Mouse (Mus musculus) heart, adult 2 months (tissue): ENCODE results near the gene Zbtb8os. TPM values are rescaled to one million over a fixed set of nuclear protein-coding genes. Genes with fewer than 3 reads are reported as not detected.

Experiments used
- DNase-seq, 2 experiments: peaks; one replicate each; pipeline ENCODE4 v3.0.0; 2021
- H3K27ac ChIP-seq: fragments of 200-600 bp; 2 replicates; pipeline ENCODE4 v1.8.1; 2022
- H3K27me3 ChIP-seq: fragments of 200-500 bp; 2 replicates; pipeline ENCODE4 v1.6.1; 2012; ENCODE audit warnings: mild to moderate bottlenecking, low read length, inconsistent platforms, mixed read lengths; ENCODE audit not compliant: control insufficient read depth, insufficient read depth
- H3K36me3 ChIP-seq: fragments of 200-500 bp; 2 replicates; pipeline ENCODE4 v1.6.1; 2012; ENCODE audit warnings: low read length, inconsistent platforms; ENCODE audit not compliant: control insufficient read depth, insufficient read depth
- H3K4me1 ChIP-seq: fragments of 200-500 bp; 2 replicates; pipeline ENCODE4 v1.6.1; 2011; ENCODE audit warnings: low read length; ENCODE audit not compliant: control insufficient read depth, insufficient read depth
- H3K4me3 ChIP-seq: fragments of 200-600 bp; 2 replicates; pipeline ENCODE4 v1.8.1; 2022
- H3K79me2 ChIP-seq: fragments of 200-500 bp; replicated peaks from 2 replicates; pipeline ENCODE4 v1.6.1; 2012; ENCODE audit warnings: mild to moderate bottlenecking, inconsistent platforms, low read length, moderate library complexity, mixed read lengths; ENCODE audit not compliant: control insufficient read depth, insufficient read depth
- H3K9ac ChIP-seq: fragments of 200-500 bp; 2 replicates; pipeline ENCODE4 v1.6.1; 2012; ENCODE audit warnings: low read depth, mild to moderate bottlenecking, control low read depth, inconsistent platforms, low read length, mixed read lengths
- CTCF ChIP-seq: fragments of 200-600 bp; IDR thresholded peaks from 2 replicates; pipeline ENCODE4 v1.8.1; 2022; ENCODE audit warnings: antibody characterized with exemption, mild to moderate bottlenecking, moderate library complexity
- EP300 ChIP-seq: fragments of 200-500 bp; IDR thresholded peaks from 2 replicates; pipeline ENCODE4 v1.6.1; 2011; ENCODE audit warnings: low read depth, low read length, control low read depth; ENCODE audit not compliant: insufficient read depth
- POLR2A ChIP-seq: fragments of 200-500 bp; IDR thresholded peaks from 2 replicates; pipeline ENCODE4 v1.6.1; 2011; ENCODE audit warnings: mild to moderate bottlenecking, low read depth, low read length, control low read depth; ENCODE audit not compliant: insufficient read depth
- WGBS: fragments of 180-500 bp; shearing (Covaris S2); methylation state at CpG from one replicate; pipeline ENCODE4 v1.1.7; 2018; 5-methylcytosine and 5-hydroxymethylcytosine counted together
- intact Hi-C: fragments of 180-260 bp; cut with DNase I; formaldehyde crosslinking; loops from one replicate; pipeline ENCODE4 v1.15.1; 2025
- polyA plus RNA-seq: library from polyadenylated mRNA; depleted of rRNA; stranded (reverse); fragments of >200 nt; gene quantifications from 2 replicates; pipeline ENCODE4 v1.2.3, GENCODE M21; 2012
- total RNA-seq, 2 experiments: library from RNA; stranded (reverse); gene quantifications; 2 replicates each; pipeline ENCODE4 v1.2.3; 2021

Gene Zbtb8os
- total and polyA plus RNA-seq, 3 experiments = 9.1 to 27.2 (median 19.5) TPM

DNA sequence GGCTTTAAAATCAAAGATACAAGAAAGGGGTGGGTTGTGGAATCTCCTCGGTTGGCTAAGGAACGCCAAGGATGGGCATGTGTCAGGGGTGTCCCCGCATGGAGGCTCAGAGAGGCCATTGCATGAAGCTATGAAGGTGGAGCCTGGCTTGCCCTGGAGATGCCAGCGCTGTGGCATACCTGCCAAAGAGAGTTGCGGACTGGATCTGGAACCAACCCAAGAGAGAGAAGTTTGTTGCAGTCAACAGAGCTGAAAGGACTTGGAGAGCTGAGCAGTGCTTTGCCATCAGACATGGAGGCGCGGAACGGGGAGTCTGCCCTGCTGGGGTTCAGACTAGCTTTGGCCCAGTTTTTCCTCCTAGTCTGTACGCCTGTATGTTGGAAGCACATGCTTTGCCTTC is 28.0 kb downstream of the Zbtb8os start:
- no peaks in the 10 kb centered on the region for H3K27me3 ChIP-seq
- H3K4me1 ChIP-seq = no peaks in the 10 kb centered on the region
- H3K4me3 ChIP-seq = no peak overlapping the region
- H3K79me2 ChIP-seq = no peaks in the 10 kb centered on the region
- DNase-seq = no peak
- no peaks in the 10 kb centered on the region for H3K36me3 ChIP-seq
- no peak overlapping the region for H3K27ac ChIP-seq
- intact Hi-C loops = no loop called here
- no peak for TF ChIP-seq POLR2A
- no peak for TF ChIP-seq CTCF
- no peak for TF ChIP-seq EP300
- 86% methylated on average over 9 of the region's 9 CpGs for WGBS
- H3K9ac ChIP-seq = no peak overlapping the region

DNA sequence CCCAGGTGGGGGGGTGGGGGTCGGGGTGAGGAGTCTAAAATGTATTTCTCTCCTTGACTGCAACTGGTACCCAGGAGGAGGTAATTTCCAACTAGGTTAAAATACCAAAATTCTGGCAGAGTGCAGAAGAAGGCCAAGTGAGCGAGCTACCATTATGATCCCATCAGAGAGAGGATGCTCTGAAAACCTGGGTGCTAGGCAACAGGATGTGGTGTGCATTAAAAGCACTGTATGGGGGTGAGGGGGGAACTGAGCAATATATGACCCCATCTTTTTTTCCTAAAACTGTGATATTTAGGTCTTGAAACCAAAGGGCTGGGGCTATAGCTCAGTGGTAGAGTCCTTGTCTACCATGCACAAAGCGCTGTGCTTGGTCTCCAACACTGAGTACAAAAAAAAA is 28.9 kb downstream of the Zbtb8os start:
- Histone ChIP-seq H3K36me3 (no peaks in the 10 kb centered on the region), H3K4me3 (no peak overlapping the region), H3K27me3 (no peaks in the 10 kb centered on the region), H3K4me1 (no peaks in the 10 kb centered on the region), H3K27ac (no peak overlapping the region), H3K79me2 (no peaks in the 10 kb centered on the region), H3K9ac (no peak overlapping the region)
- intact Hi-C loops = no loop called here
- no peak for DNase-seq
- no peak for TF ChIP-seq POLR2A
- TF ChIP-seq CTCF = no peak
- TF ChIP-seq EP300 = no peak
- WGBS = 90% methylated on average over 3 of the region's 3 CpGs

DNA sequence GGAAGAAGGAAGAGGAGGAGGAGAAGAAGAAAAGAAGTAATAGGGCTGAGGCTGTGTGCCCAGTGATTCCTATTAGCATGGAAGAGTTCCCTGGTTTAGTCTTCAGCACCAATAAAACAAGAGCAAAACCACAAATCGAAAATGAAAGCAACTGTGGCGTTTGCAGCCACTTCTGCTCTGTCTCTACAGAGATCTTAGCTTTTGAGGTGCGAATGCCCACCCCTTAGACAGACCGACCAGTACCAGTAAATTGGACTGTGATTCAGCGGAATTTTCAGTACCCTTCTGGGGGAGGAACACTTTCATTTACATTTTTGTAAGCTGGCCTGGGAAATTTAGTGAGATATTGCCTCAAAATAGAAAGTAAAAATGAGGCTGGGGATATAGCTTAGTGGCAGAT is 29.7 kb downstream of the Zbtb8os start:
- intact Hi-C loops = no loop called here
- H3K27me3 ChIP-seq = no peaks in the 10 kb centered on the region
- H3K36me3 ChIP-seq = no peaks in the 10 kb centered on the region
- 84% methylated on average over 5 of the region's 5 CpGs for WGBS
- H3K27ac ChIP-seq = no peak overlapping the region
- H3K9ac ChIP-seq = no peak overlapping the region
- no peaks in the 10 kb centered on the region for H3K4me1 ChIP-seq
- no peak for DNase-seq
- TF ChIP-seq EP300 = no peak
- no peak for TF ChIP-seq POLR2A
- no peak for TF ChIP-seq CTCF
- no peaks in the 10 kb centered on the region for H3K79me2 ChIP-seq
- H3K4me3 ChIP-seq = no peak overlapping the region

DNA sequence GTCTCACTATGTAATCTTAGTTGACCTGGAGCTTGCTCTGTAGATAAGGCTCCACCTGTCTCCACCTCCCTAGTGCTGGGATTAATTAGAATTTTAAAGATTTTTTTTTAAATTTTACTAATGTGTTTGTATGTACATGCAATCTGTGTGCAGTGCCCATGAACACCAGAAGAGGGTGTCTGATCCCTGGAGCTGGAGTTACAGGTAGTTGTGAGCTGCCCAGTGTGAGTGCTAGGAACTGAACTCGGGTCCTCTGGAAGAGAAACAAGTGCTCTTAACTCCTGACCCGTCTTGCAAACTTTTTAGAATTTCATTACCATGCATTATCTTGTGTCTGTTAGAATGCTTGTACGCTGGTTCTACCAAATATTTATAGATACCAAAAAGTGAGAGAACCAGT is 35.9 kb downstream of the Zbtb8os start:
- no peaks in the 10 kb centered on the region for H3K79me2 ChIP-seq
- TF ChIP-seq POLR2A (no peak), CTCF (peak; percentile 27; the same call in 1 of the 2 replicates), EP300 (no peak)
- no peak overlapping the region for H3K9ac ChIP-seq
- 96% methylated on average over 3 of the region's 3 CpGs for WGBS
- H3K27me3 ChIP-seq = no peaks in the 10 kb centered on the region
- H3K4me3 ChIP-seq = no peak overlapping the region
- no peaks in the 10 kb centered on the region; the same call in 1 of the 2 replicates for H3K4me1 ChIP-seq
- H3K27ac ChIP-seq = no peak overlapping the region
- DNase-seq = no peak
- H3K36me3 ChIP-seq = no peaks in the 10 kb centered on the region
- intact Hi-C loops = no loop called here

DNA sequence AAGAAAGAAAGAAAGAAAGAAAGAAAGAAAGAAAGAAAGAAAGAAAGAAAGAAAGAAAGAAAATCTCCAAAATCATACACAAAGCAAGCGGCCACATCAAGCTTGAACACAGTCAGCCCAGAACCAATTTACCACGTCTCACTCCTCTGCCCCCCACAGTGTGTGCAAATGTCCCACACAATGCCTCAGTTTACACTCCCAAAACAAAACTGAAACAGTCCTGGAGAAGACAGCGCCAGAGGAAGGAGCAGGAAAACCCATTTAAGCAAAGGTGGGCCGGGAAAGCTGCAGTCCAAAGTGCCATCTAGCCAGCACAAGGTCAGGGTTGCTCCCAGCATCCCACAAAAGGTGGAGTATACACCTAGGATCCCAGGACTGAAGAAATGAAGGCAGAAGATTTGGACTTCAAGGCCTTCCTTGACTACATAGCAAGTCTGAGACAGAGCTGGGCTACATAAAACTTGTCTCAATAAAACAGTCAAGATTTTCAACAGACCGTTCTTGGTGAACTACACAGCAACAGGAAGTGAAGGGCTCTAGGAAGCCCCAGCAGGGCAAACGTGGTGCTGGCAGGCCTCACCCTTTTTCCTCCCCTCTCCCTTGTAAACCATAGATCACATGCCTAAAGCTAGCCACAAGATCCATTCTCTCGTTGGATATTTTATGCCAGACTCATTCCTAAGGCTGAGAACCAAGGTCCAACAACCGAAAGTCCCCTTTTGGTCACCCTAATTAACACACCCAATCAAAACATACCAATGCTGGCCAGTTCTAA is 37.9 kb downstream of the Zbtb8os start:
- no peak overlapping the region for H3K9ac ChIP-seq
- no peak for DNase-seq
- H3K27me3 ChIP-seq = no peaks in the 10 kb centered on the region
- no peaks in the 10 kb centered on the region; the same call in 1 of the 2 replicates for H3K4me1 ChIP-seq
- TF ChIP-seq CTCF (no peak), EP300 (no peak), POLR2A (no peak)
- H3K79me2 ChIP-seq = no peaks in the 10 kb centered on the region
- WGBS = 58% methylated on average over 8 of the region's 8 CpGs
- intact Hi-C loops = no loop called here
- H3K4me3 ChIP-seq = no peak overlapping the region
- H3K36me3 ChIP-seq = no peaks in the 10 kb centered on the region
- H3K27ac ChIP-seq = no peak overlapping the region

DNA sequence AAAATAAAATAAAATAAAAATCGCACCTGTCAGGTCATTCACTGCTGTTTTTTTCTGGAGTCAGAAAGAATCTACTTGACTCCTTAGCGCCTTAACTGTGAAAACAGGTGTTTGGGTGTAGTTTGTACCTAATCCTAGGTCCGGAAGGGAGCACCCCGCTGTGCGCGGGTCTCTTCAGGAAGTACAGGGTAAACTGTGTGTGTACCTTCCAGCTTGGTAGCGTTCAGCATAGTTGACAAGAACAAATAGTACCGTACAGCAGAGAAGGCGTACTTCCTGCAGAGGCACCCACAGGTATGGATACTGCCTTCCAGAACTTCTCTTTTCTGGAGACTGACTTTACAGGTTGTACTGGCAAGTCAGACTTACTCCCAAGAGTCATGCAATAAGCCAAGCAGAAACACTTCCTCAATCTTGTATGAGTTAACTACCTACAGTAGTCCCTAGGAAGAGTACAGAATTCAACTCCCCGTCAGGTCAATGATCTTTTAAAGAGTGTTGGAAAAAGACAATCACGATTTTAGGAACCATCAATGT is 38.8 kb downstream of the Zbtb8os start:
- H3K27ac ChIP-seq = no peak overlapping the region
- no peaks in the 10 kb centered on the region for H3K27me3 ChIP-seq
- 72% methylated on average over 11 of the region's 11 CpGs for WGBS
- TF ChIP-seq POLR2A (no peak), CTCF (no peak), EP300 (no peak)
- DNase-seq = no peak
- no peaks in the 10 kb centered on the region; the same call in 1 of the 2 replicates for H3K4me1 ChIP-seq
- intact Hi-C loops = no loop called here
- H3K4me3 ChIP-seq = no peak overlapping the region
- H3K36me3 ChIP-seq = no peaks in the 10 kb centered on the region
- no peaks in the 10 kb centered on the region for H3K79me2 ChIP-seq
- H3K9ac ChIP-seq = no peak overlapping the region
